Mouse (Mus musculus): Measurements from ENCODE around the gene Hoxc9. TPM values are rescaled to one million over a fixed set of nuclear protein-coding genes. Genes with fewer than 3 reads are reported as not detected.
A peak's percentile ranks its signal among the peaks of the same experiment; 100 is the strongest.

The Hoxc9 gene
- total RNA-seq, 2 experiments from 2014 or later = 5.7 to 5.8 TPM

DNA sequence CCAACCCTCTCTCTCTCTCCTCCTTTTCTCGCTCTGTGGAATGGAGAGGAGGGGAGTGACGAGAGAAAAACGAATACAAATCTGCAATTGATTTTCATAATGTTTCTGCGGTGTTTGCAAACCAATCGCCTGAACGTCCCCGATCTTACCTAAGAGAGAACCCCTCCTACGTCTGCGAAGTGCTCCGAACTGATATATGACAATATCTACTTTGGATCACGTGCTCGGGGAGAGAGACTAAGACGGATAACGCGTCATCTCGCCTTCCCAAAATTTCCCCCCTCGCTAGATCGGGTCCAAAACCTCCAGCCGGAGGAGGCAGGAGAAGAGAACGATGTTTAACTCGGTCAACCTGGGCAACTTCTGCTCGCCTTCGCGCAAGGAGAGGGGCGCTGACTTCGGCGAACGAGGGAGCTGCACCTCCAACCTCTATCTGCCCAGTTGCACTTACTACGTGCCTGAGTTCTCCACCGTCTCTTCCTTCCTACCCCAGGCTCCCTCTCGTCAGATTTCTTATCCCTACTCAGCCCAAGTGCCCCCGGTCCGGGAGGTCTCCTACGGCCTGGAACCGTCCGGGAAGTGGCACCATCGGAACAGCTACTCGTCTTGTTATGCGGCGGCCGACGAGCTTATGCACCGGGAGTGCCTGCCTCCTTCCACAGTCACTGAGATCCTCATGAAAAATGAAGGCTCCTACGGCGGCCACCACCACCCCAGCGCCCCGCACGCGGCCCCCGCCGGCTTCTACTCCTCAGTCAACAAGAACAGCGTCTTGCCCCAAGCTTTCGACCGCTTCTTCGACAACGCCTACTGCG lies 21.8 kb upstream of the Hoxc9 start, which contains the start of gene Hoxc11:
TSS of gene Hoxc11 (plus strand) at position 236 of the 815 bp plus-strand sequence.
- intact Hi-C loops (cut with DNase I; ENCODE audit: low total_unique reads) = no loop called here
- DNase-seq = peak; percentile 50

- DNase-seq = peak; percentile 74
- intact Hi-C loops (cut with DNase I; ENCODE audit: low total_unique reads) = no loop called here
Observed at GRCm38 (mm10) chr15:102955007-102955382, 21.2 kb upstream of the Hoxc9 start.

GRCm38 (mm10) chr15:102955833-102956640 lies 20.2 kb upstream of the Hoxc9 start:
- intact Hi-C loops (cut with DNase I; ENCODE audit: low total_unique reads) = no loop called here
- peak; percentile 50 for DNase-seq

GRCm38 (mm10) chr15:102956906-102957305 lies 19.3 kb upstream of the Hoxc9 start:
- intact Hi-C loops (cut with DNase I; ENCODE audit: low total_unique reads) = no loop called here
- peak; percentile 7 for DNase-seq

DNA sequence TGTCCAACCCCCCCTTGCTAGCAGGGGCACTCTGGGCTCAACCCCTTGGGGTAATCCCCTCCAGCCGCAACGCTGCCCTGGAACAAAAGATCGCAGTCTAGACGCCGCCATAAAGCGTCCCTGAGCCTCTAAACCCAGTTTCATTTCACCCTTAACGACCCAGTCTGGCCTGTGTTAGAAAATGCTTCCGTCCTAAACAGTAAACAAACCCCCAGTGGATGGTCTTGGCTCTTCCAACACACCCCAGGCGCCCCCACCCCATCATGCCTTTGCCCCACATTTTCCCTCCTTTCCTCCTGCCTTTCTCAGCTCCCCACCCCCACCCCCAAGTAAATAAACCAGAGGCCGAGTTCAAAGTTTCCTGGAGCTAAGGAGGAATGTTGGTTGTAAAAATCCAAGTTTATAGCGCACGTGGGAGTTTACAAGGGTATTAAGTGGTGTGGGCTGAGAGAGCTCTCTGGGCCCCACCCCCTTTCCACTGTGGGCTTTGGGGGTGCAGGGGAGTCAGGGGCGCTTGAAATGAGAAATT lies 16.5 kb upstream of the Hoxc9 start:
- intact Hi-C loops (cut with DNase I; ENCODE audit: low total_unique reads) = no loop called here
- peak; percentile 14 for DNase-seq

DNA sequence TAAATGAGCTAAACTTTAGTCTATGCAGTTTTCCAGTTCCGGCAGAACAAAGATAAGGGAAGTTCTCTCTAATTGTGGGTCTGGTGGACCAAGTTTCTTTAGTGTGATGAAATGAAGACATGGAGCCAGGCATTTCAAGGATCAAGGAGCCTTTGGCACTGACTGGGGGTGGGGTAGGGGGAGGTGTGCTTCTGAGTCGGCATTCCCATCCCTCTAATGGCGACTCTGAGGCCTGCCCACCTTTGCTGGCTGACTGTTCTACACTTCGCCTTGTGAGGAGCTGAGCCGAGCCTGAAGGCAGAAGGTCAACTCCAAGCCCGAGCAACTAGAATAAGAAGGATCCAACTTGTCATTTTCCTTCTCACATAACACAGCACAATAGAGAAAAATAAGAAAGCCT lies 14.5 kb upstream of the Hoxc9 start:
- intact Hi-C loops (cut with DNase I; ENCODE audit: low total_unique reads) = no loop called here
- DNase-seq = no peak

GRCm38 (mm10) chr15:102962492-102962891 lies 13.7 kb upstream of the Hoxc9 start:
- intact Hi-C loops (cut with DNase I; ENCODE audit: low total_unique reads) = no loop called here
- DNase-seq = peak; percentile 5

DNA sequence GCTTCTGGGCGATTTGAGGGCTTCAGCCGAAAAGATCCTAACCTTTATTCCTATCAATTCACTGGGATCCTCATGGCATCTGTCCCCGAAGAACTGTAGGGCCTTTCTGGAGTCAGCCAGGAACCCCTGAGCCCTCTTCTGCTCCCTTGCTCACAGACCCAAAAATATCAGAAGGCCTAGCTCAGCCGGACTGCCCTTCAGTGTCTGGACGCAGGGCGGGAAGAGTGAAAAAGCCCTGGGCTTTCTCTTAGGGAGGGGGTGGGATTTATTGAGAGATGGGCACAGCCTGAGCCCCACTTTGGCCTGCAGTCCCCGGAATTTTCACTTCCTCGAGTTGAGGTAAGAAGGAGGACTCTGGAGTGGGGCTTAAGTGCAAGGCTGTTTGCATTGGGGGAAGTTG lies 13.0 kb upstream of the Hoxc9 start:
- peak; percentile 30 for DNase-seq
- intact Hi-C loops (cut with DNase I; ENCODE audit: low total_unique reads) = no loop called here

DNA sequence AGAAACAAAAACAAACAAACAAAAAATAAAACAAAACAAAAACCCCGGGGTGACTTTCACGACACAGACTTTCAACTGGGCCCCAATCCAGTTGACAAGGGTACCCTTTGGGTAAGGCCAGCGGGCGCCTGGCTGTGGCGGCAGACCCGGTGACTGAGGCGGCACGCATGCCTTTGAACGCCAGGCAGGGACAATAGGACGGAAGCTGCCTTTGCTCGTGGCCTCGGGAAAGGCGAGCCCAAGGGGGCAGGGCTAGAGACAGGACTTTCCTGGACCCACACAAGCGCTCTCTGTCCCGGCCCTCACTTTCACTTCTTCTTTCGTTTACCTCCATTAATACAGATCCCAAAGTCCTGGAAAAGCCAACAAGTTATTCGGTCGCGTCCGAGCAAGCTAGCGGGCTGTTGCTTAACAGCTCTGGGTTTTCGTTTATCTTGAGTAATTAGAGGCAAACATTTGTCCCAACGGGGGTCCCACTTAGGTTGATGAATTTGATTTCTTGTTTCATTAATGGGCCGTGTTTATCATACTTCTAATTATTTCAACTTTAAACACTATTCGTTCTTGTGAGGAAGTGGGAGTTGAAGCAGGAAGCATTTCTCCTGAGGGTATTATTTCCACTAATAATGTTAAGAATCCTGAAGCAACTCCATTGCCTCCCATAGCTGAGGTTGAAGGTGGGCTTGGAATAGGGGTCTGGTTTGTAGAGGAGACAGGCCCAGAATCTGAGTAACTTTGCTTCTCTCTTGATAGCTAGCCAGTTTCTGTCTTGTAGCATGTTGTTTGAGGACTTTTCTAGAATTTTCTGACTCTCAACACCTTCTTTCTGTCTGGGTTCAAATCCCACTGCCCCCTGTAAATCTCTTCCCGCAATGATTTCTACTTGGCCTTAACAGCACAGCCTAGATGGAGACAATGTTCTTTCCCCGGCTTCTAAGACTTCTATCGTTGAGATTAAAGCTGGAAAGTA lies 12.3 kb upstream of the Hoxc9 start:
- intact Hi-C loops (cut with DNase I; ENCODE audit: low total_unique reads) = no loop called here
- peak; percentile 84 for DNase-seq

DNA sequence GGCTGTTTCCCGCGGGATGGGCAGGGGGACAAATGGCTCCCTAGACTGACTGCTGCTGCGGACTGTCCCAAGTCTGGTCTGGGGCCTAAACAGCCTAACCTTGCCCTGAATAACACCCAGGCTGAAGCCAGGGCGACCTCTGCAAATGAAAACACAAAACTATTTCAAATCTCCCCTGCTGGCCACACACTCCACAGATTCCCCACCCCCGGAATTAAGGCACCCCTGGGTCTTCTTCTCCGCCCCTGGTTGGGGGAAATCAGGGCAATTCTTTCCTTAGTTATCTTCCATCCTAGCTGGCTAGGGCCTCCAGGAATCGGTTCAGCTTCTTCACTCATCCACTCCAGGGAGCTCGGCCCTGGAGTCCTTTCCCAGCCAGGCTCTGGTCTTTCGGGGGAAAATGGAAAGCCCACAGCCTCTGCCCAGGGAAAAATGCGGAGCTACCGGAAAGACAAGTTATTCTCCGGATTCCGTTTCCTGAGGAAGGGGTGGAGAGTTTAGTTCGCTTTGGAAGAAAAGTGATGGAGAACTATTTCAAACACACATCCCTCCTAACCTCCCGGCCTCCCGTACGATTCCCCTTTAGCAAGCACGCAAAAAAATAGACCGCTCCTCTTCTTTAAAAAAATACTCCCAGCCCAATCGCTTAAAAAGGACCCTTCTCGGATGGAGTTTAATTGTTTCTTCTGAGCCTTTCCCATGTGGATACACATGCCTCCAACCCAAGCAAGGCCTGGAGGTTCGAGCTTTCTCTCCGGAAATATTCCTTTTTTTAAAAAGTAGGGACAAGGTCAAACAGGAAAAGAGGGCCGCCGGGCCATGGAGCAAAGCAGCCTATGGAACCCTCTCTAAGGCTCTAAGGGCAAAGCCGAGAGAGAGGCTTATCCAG lies 11.0 kb upstream of the Hoxc9 start:
- DNase-seq = peak; percentile 12
- intact Hi-C loops (cut with DNase I; ENCODE audit: low total_unique reads) = no loop called here

GRCm38 (mm10) chr15:102965892-102966775 lies 10.1 kb upstream of the Hoxc9 start:
- DNase-seq = peak; percentile 97
- intact Hi-C loops (cut with DNase I; ENCODE audit: low total_unique reads) = no loop called here

DNA sequence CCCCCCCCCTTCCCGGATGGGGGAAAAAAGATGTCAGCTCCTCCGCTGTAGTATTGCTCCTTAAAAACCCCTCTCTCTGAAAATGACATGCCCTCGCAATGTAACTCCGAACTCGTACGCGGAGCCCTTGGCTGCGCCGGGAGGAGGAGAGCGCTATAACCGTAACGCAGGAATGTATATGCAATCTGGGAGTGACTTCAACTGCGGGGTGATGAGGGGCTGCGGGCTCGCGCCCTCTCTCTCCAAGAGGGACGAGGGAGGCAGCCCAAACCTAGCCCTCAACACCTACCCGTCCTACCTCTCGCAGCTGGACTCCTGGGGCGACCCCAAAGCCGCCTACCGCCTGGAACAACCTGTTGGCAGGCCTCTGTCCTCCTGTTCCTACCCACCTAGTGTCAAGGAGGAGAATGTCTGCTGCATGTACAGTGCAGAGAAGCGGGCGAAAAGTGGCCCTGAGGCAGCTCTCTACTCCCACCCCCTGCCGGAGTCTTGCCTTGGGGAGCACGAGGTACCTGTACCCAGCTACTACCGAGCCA lies 9.4 kb upstream of the Hoxc9 start, which contains the start of gene Hoxc10:
TSS of gene Hoxc10 (plus strand) at position 21 of the 536 bp plus-strand sequence.
- no peak for DNase-seq
- intact Hi-C loops (cut with DNase I; ENCODE audit: low total_unique reads) = no loop called here

- no peak for DNase-seq
- intact Hi-C loops (cut with DNase I; ENCODE audit: low total_unique reads) = no loop called here
Observed at GRCm38 (mm10) chr15:102967312-102967510, 9.0 kb upstream of the Hoxc9 start, which contains the start of gene Hoxc5. Gene Hoxc5, plus strand, starts transcription at chr15:102967443.

DNA sequence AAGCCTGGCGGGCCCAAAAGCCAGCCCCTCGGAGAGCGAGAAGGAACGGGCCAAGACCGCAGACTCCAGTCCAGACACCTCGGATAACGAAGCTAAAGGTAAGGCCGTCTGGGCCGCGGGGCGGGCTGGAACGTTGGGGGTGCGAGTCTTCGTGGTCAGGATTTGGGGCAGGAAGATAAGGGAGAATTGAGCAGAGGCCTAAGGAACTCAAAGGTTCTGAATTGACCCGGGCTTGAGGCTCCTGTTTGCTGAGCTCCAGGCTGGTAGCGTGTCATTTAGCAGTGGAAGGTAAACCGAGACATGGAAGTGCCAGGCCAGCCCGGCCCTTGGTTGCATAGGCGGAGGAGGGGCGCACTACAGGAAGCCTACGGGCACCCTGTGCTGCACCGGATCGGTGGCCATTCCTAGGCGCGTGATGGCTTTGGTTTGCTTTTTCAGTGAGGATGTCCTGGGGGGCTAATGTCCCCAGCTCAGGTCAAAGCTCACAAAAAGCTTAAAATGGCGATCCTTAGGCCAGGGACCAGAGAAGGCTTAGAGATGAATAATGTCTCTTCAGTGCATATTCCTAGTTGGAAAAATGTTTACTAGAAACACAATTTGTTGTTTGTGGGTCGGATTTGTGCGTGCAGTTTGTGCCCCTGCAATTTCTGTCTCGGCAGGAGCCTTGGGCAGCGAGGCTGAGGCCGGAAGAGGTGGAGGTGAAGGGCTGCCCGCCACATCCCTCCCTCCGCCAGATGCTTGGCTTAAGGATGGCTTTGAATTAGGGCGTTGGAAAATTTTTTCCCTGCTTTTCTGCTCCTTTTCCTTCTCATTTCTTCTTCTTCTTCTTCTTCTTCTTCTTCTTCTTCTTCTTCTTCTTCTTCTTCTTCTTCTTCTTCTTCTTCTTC lies 8.5 kb upstream of the Hoxc9 start:
- intact Hi-C loops (cut with DNase I; ENCODE audit: low total_unique reads) = no loop called here
- DNase-seq = no peak

- intact Hi-C loops (cut with DNase I; ENCODE audit: low total_unique reads) = no loop called here
- DNase-seq = no peak
Observed at GRCm38 (mm10) chr15:102969296-102969695, 6.9 kb upstream of the Hoxc9 start.

DNA sequence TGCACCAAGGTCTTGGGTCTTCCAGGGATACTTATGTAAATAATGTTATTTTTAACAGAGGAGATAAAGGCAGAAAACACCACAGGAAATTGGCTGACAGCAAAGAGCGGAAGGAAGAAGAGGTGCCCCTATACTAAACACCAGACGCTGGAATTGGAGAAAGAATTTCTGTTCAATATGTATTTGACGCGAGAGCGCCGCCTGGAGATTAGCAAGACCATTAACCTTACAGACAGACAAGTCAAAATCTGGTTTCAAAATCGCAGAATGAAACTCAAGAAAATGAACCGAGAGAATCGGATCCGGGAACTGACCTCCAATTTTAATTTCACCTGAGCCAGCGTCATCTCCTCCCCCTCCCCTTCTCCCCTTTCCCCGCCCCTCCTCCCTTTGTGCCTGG lies 5.5 kb upstream of the Hoxc9 start:
- intact Hi-C loops (cut with DNase I; ENCODE audit: low total_unique reads) = no loop called here
- DNase-seq = no peak

Data from gastrocnemius, postnatal 14 days (tissue).